Mouse (Mus musculus) lung, embryonic 16.5 days (tissue): ENCODE data around the gene Ehd4. TPM values are rescaled to one million over a fixed set of nuclear protein-coding genes. Genes with fewer than 3 reads are reported as not detected.

Experiments used
- ATAC-seq: fragments of 200-750 bp; cut with Nextera tagmentation; 2 replicates; pipeline ENCODE4 v1.8.0; 2017; ENCODE audit warnings: low read depth, mild to moderate bottlenecking, moderate library complexity
- H3K27ac ChIP-seq: fragments of 300-500 bp; sonication (generic); 2 replicates; pipeline ENCODE4 v1.5.1; 2014; ENCODE audit warnings: mild to moderate bottlenecking, control low read depth, low read length
- H3K27me3 ChIP-seq: fragments of 300-500 bp; sonication (generic); 2 replicates; pipeline ENCODE4 v1.6.1; 2014; ENCODE audit warnings: low read depth, low read length, mixed read lengths; ENCODE audit not compliant: control insufficient read depth, insufficient read depth
- H3K36me3 ChIP-seq: fragments of 300-500 bp; sonication (generic); 2 replicates; pipeline ENCODE4 v1.6.1; 2014; ENCODE audit warnings: low read length; ENCODE audit not compliant: control insufficient read depth, insufficient read depth
- H3K4me1 ChIP-seq: fragments of 300-500 bp; sonication (generic); replicated peaks from 2 replicates; pipeline ENCODE4 v1.6.1; 2014; ENCODE audit warnings: low read length, mixed read lengths; ENCODE audit not compliant: control insufficient read depth, insufficient read depth
- H3K4me2 ChIP-seq: fragments of 300-500 bp; sonication (generic); 2 replicates; pipeline ENCODE4 v1.6.1; 2014; ENCODE audit warnings: low read depth, low read length, control low read depth
- H3K4me3 ChIP-seq: fragments of 300-500 bp; sonication (generic); 2 replicates; pipeline ENCODE4 v1.5.1; 2014; ENCODE audit warnings: mild to moderate bottlenecking, low read length, control low read depth
- H3K9ac ChIP-seq: fragments of 300-500 bp; sonication (generic); 2 replicates; pipeline ENCODE4 v1.6.1; 2014; ENCODE audit warnings: low read length, control low read depth
- H3K9me3 ChIP-seq: fragments of 300-500 bp; sonication (generic); 2 replicates; pipeline ENCODE4 v1.6.1; 2016; ENCODE audit warnings: low read length; ENCODE audit not compliant: control insufficient read depth
- WGBS: fragments of 180-500 bp; shearing (Covaris S2); extraction: QIAGEN DNeasy Blood & Tissue Kit; methylation state at CpG from one replicate; pipeline ENCODE4 v1.1.7; 2014; 5-methylcytosine and 5-hydroxymethylcytosine counted together
- polyA plus RNA-seq: library from polyadenylated mRNA; unstranded; fragments of >200 nt; fragmentation: Nextera tagmentation; extraction: Ambion mirVana; gene quantifications from 2 replicates; pipeline ENCODE4 v1.2.1, GENCODE M21; 2015

Ehd4 gene
- polyA plus RNA-seq, 1 experiment from 2014 or later = 94.7 TPM

- no peak for ATAC-seq
- Histone ChIP-seq H3K4me1 (peaks cover 12% of the 10 kb centered on the region), H3K9ac (no peak overlapping the region), H3K4me2 (no peak overlapping the region), H3K4me3 (no peak overlapping the region), H3K27ac (no peak overlapping the region), H3K27me3 (no peaks in the 10 kb centered on the region), H3K9me3 (no peaks in the 10 kb centered on the region), H3K36me3 (no peaks in the 10 kb centered on the region)
- WGBS = 62% methylated on average over 5 of the region's 5 CpGs
Measured at GRCm38 (mm10) chr2:120137281-120137680, 17.1 kb downstream of the Ehd4 start.

DNA sequence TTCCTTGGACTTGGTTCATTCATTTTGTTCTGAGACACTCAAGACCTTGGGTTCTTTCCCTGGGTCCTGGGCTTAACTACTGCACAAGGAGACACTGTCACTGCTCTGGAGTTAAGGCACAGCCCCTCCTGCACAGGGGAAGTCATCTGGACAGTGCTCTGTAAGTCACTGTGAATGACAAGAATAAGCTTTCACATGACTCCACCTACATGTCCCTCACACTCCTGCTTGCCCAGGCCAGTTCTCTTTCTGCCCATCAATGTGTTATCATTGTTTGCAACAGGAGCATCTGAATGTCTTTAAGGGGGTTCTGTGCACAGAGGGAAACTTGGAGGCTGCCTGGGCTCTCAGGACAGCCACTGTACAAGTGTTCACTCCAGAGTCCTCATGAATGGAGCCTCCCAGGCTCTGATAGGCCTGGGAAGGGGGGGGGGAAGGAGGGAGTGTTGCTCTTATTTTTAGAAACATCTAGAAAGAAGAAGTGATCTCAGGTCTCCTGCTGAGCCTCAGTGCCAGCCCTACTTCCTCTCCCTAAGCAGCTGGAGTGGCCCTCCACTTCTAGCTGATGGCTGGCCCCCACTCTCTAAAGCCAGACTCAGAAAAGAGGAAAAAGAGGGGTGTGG lies 19.8 kb downstream of the Ehd4 start:
- no peak overlapping the region for H3K4me2 ChIP-seq
- 0 out of 2 replicates have a peak overlapping the region, but pooled peaks have one; percentile 15 for H3K27ac ChIP-seq
- H3K9ac ChIP-seq = no peak overlapping the region
- H3K27me3 ChIP-seq = no peaks in the 10 kb centered on the region
- H3K4me1 ChIP-seq = peaks cover 11% of the 10 kb centered on the region
- no peaks in the 10 kb centered on the region for H3K9me3 ChIP-seq
- no peaks in the 10 kb centered on the region for H3K36me3 ChIP-seq
- no peak overlapping the region for H3K4me3 ChIP-seq
- peak; percentile 70 for ATAC-seq

GRCm38 (mm10) chr2:120131881-120132280 lies 22.5 kb downstream of the Ehd4 start:
- H3K36me3 ChIP-seq = no peaks in the 10 kb centered on the region
- no peaks in the 10 kb centered on the region for H3K9me3 ChIP-seq
- 63% methylated on average over 1 of the region's 1 CpGs for WGBS
- peak overlapping the region; percentile 54; the same call in 1 of the 2 replicates for H3K27ac ChIP-seq
- H3K9ac ChIP-seq = no peak overlapping the region
- H3K27me3 ChIP-seq = no peaks in the 10 kb centered on the region
- H3K4me3 ChIP-seq = no peak overlapping the region
- no peak overlapping the region for H3K4me2 ChIP-seq
- no peak for ATAC-seq
- peaks cover 34% of the 10 kb centered on the region for H3K4me1 ChIP-seq

- Histone ChIP-seq H3K4me1 (peaks cover 31% of the 10 kb centered on the region), H3K9ac (no peak overlapping the region), H3K27ac (peak overlapping the region; percentile 93), H3K9me3 (no peaks in the 10 kb centered on the region), H3K36me3 (no peaks in the 10 kb centered on the region; the same call in 1 of the 2 replicates), H3K4me3 (no peak overlapping the region), H3K27me3 (no peaks in the 10 kb centered on the region), H3K4me2 (no peak overlapping the region)
- ATAC-seq = no peak
- 33% methylated on average over 8 of the region's 8 CpGs for WGBS
Measured at GRCm38 (mm10) chr2:120129252-120129908, 25.0 kb downstream of the Ehd4 start.

DNA sequence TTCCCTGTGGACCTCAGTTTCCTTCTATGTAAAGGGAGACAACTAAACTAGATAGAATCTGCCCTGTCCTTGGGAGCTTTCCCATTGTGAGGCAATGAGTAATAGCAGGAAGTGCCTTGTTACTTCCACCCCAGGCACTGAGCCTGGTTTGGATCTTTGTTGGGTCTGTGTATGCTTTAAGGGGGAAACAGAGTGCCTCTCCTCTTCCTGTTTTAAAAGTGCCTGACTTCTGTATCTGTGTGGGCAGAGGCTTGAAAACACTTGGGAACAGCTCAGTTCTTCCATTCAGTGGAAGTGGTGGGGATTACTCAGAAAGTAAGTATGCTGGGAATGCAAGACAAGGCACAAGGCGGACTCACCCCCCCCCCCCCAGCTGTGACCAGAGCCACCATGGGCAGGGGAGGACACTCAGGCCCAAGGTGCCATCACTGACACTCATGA lies 25.8 kb downstream of the Ehd4 start:
- Histone ChIP-seq H3K9ac (no peak overlapping the region; the same call in 1 of the 2 replicates), H3K4me1 (peaks cover 32% of the 10 kb centered on the region), H3K27ac (peak overlapping the region; percentile 93), H3K4me2 (no peak overlapping the region), H3K36me3 (no peaks in the 10 kb centered on the region; the same call in 1 of the 2 replicates), H3K27me3 (no peaks in the 10 kb centered on the region), H3K9me3 (no peaks in the 10 kb centered on the region), H3K4me3 (no peak overlapping the region)
- ATAC-seq = peak; percentile 92
- WGBS = 23% methylated on average over 1 of the region's 1 CpGs

DNA sequence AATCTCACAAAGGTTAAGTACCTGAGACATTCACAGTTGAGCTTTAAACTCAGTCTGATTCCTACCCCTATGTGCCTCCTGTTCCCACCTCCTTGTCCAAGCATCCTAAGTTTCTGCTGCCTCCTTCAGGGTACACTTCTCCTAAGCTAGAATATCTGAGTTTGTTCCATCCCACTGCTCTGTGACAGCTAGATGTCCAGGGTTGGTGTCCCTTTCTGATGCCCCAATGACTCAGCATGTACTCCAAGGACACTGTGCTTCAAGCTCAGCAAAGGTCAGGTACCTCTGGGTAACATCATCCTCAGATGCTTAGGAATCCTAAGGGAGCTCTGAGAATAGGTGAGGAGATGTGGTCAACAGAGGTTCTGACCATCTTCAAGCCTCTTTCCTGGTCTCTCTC lies 26.4 kb downstream of the Ehd4 start:
- Histone ChIP-seq H3K27ac (peak overlapping the region; percentile 93), H3K27me3 (no peaks in the 10 kb centered on the region), H3K9me3 (no peaks in the 10 kb centered on the region), H3K36me3 (no peaks in the 10 kb centered on the region; the same call in 1 of the 2 replicates), H3K4me2 (no peak overlapping the region), H3K4me1 (peaks cover 34% of the 10 kb centered on the region), H3K9ac (0 out of 2 replicates have a peak overlapping the region, but pooled peaks have one; percentile 32), H3K4me3 (no peak overlapping the region)
- no peak for ATAC-seq

- H3K27ac ChIP-seq = no peak overlapping the region
- H3K9me3 ChIP-seq = no peaks in the 10 kb centered on the region
- no peak for ATAC-seq
- H3K4me2 ChIP-seq = no peak overlapping the region
- no peaks in the 10 kb centered on the region for H3K27me3 ChIP-seq
- H3K4me3 ChIP-seq = no peak overlapping the region
- no peaks in the 10 kb centered on the region; the same call in 1 of the 2 replicates for H3K36me3 ChIP-seq
- H3K9ac ChIP-seq = no peak overlapping the region
- WGBS = 70% methylated on average over 1 of the region's 1 CpGs
- peaks cover 40% of the 10 kb centered on the region for H3K4me1 ChIP-seq
Measured at GRCm38 (mm10) chr2:120126901-120127300, 27.5 kb downstream of the Ehd4 start.

DNA sequence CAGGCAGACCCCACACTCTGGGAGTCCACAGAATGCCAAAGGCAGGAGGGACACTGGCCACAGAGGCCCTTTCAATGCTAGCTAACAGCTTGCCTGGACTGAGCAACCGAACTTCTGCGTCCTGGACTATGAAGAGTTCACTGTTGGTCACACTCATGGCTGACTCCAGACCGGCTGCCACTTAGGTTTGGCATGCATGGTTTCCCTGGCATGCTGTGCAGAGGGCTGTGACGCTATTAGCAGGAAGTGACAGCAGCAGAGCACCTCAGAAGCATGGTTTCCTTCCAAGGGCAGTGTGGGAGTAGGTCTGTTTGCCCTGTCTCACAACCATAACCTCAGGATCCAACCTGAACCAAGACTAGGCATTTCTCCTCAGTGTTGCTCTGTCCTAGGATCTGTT lies 28.0 kb downstream of the Ehd4 start:
- Histone ChIP-seq H3K9ac (no peak overlapping the region), H3K27ac (no peak overlapping the region), H3K4me3 (no peak overlapping the region), H3K4me2 (no peak overlapping the region), H3K27me3 (no peaks in the 10 kb centered on the region), H3K36me3 (no peaks in the 10 kb centered on the region; the same call in 1 of the 2 replicates), H3K4me1 (peaks cover 44% of the 10 kb centered on the region), H3K9me3 (no peaks in the 10 kb centered on the region)
- no peak for ATAC-seq
- 79% methylated on average over 4 of the region's 4 CpGs for WGBS

DNA sequence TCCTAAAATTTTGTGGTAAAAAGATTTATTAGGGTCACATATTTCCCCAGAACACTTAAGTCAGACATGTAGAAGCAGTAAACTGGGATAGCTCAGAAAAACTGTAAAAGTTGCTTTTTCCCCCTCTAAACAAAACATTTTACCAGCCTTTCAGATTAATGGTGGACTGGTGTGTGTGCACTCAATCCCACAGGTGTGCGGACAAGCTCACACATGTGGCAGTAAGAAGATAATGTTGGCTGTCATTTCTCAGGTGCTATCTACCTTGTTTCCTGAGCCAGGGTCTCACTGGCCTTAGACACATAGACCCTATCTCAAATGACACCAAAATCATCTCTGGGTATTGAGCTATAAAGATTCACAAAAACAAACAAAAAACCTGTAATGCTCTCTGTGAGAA lies 28.9 kb downstream of the Ehd4 start:
- Histone ChIP-seq H3K9me3 (no peaks in the 10 kb centered on the region), H3K4me3 (no peak overlapping the region), H3K27me3 (no peaks in the 10 kb centered on the region), H3K36me3 (no peaks in the 10 kb centered on the region; the same call in 1 of the 2 replicates), H3K9ac (no peak overlapping the region), H3K4me1 (peaks cover 46% of the 10 kb centered on the region), H3K4me2 (no peak overlapping the region), H3K27ac (no peak overlapping the region)
- WGBS = 93% methylated on average over 1 of the region's 1 CpGs
- no peak for ATAC-seq
